Mouse (Mus musculus): ENCODE data around the gene Rpp30.

The Rpp30 gene

DNA sequence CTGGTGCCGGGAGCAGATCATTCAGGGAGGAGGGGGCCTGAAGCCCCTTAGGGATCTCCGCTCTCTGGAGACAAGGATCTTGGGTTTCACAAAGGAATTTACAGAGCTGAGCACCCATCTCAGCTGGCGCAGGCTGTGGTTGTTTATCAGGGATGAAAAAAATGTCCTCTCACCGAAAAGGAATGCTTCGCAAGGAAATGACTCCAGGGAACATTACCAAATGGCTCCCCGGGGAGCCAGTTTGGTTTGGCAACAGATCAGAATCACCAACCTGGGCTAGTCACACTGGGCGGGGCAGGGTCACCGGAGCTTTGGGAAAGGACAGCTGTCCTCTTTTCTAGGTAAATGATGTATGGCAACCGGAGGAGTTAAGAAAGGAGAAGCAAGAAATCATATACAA is 45.7 kb downstream of the Rpp30 start:
- DNase-seq = no peak

DNA sequence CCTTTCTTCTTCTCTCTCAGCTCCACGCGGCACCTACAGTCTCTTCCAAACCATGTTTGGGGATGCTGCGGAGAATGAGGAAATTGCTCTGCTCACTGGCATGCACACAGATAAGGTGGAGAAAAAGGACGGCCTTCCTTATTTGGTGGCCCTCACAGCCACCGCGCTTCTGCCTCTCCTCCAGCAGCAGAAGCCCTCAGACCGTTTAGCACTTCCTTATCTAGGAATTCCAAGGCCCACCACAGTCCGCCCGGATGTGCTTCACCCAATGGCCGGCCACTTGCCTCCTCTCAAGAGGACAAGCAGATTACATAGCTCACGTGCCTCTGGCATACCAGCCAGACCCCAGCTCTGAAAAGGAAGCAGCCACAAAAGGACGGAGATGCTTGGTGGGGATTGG is 46.1 kb downstream of the Rpp30 start:
- no peak for DNase-seq

DNA sequence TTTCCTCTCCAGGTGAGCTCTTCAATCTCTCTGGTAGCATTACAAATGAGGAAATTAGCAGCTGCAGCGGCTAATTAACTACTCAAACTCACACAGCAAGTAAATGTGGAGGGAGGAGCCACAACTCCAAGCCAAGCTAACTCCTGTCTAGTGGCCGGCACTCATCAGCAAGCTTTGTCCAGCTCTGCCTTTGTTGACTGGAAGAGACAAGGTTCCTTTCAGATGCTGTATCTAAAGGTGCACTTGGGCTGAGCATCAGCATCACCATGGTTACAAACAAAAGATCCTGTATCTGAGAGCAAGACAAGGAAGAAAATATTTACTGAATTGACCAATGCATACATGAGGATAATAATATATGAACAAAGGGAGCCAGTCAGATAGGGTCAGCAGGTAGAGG is 46.7 kb downstream of the Rpp30 start:
- DNase-seq = no peak

DNA sequence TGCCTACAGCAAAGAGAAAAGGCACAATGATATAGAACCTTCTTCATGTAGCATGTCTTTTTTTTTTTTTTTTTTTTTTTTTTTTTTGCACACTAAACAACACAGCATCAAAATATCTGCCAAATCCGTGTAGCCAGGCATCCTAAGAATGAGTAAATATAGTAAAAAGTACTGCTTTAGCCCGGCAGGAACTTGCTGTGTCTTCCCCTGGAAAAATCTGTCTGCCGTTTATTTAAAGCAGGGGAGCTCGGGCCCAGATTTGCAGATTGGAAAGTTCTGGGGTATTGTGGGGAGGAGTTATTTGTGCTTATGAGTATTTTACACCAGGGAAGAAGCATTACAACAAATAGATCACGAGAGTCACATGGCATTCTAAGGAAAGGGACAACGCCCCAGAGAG is 48.5 kb downstream of the Rpp30 start:
- no peak for DNase-seq

DNA sequence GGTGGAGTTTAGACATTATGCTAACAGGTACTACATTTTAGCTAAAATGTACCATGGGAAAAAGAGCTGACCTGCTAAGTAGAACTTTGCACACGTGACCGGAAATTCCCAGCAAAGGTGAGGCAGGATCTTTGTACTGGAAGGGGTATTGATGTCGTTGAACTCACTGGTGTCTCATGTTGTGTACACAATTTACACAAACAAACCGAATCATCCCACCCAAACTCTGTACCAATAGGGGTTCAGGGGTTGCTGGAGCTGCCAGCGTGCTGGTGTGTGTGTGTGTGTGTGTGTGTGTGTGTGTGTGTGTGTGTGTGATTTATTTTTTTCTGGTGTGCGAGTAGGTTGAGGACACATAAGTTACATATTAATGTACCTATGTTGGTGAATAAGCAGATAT is 49.5 kb downstream of the Rpp30 start:
- no peak for DNase-seq

DNA sequence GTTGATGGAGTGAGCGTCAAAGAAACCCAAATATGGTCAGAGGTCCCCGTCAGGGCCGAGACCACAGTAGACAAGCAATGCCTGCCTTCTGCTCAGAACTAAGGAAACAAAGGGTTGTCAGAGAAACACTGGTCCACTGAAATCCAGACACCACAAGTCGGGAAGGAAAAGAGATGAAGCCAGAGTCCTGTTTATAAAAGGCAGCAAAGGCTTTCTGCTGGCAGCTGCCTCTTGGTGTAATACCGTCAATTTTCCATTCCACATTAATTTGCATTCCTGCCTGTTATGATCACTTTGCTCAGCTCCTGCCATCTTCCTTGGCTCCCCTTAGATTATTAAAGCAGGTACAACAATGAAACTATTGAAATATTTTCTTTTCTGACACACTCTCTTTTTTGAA is 50.2 kb downstream of the Rpp30 start:
- DNase-seq = no peak

DNA sequence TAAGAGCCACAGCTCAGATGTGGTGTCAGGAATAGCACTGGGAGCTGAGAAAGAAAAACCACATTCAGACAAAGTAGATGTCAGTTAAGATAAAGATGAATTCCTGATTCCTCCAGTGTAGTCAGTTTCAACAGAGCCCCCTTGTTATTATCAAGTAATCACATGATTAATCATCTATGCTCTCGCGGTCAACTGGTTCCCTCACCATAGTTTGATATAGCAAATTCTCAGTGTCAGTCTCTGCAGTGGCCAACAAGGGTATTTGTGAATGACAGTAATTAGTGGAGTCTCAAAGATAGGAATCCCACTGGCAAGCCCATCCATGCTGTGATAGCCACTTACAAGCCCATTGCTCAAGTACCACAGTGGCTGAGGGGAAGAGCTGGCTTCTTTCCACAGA is 60.1 kb downstream of the Rpp30 start:
- no peak for DNase-seq

DNA sequence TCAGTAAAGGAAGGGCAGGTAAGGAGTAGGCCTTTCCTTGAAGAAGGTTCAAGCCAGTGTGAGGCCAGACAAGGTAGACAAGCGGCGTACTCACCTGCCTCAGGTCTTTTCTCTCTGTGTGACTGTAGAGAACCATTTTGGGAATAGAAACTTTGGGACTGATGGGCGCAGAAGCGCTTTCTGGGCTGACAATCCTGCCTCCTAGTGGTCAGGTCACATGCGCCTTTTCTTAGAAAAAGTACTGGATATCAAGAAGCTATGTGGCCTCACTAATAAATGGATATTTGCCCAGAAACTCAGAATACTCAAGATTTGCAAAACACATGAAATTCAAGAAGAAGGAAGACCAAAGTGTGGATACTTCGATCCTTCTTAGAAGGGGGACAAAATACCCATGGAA is 65.1 kb downstream of the Rpp30 start:
- DNase-seq = no peak

DNA sequence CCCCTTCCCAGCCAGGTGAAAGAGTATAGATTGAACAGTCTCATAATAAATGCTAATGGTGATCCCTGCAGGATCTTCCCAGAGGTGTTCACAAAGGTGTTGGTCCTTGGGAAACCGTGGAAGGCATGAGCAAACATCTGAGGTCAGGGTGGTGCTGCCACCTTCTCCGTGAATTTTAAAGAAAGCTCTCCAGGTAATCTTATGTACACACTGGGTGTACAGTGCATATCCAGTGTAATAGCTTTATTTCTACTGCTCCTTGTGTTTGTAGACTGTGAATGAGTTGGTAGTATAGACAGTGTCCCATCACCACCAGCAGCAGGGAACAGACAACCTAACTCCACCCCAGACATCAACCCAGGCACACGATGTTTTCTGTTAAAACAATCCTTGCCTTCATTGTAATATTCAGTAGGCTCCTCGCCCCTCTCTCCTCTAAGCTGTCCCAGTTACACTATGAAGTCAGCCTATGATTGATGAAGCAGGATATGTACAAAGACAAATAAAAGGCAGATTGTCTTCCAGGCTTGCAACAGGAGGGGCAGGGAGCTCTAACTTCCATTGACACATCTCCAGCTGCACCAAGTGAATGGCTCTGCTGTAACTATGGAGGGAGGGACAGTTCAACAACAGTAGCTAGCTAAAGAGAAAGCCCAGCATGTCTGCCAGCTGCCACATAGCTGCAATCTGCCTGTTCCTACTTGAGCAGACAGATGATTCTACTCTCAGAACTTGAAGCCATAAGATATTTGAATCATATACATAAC is 66.9 kb downstream of the Rpp30 start:
- peak; percentile 17 for DNase-seq
